Mouse (Mus musculus) cortical plate, adult 2 months (tissue): Measurements from ENCODE around the gene Nsd1.

Experiments used
- CTCF ChIP-seq: fragments of 200-500 bp; IDR thresholded peaks from 2 replicates; pipeline ENCODE4 v1.5.1; 2011; ENCODE audit warnings: mild to moderate bottlenecking, control low read depth, low read length; ENCODE audit not compliant: insufficient read depth; ENCODE audit errors: extremely low read depth
- POLR2A ChIP-seq: fragments of 200-500 bp; IDR thresholded peaks from 2 replicates; pipeline ENCODE4 v1.6.1; 2011; ENCODE audit warnings: mild to moderate bottlenecking, low read length, control low read depth; ENCODE audit not compliant: insufficient read depth; ENCODE audit errors: extremely low read depth

GRCm38 (mm10) chr13:55300913-55301312, 91.3 kb downstream of the Nsd1 start:
- no peak for TF ChIP-seq POLR2A
- no peak for TF ChIP-seq CTCF
